Mouse (Mus musculus): ENCODE results near the gene Armc10.
"Not testable (repeated sequence)": the region's sequence is repeated elsewhere in the genome, so short reads cannot be mapped to it uniquely, and the experiment has no call there.

Gene Armc10

DNA sequence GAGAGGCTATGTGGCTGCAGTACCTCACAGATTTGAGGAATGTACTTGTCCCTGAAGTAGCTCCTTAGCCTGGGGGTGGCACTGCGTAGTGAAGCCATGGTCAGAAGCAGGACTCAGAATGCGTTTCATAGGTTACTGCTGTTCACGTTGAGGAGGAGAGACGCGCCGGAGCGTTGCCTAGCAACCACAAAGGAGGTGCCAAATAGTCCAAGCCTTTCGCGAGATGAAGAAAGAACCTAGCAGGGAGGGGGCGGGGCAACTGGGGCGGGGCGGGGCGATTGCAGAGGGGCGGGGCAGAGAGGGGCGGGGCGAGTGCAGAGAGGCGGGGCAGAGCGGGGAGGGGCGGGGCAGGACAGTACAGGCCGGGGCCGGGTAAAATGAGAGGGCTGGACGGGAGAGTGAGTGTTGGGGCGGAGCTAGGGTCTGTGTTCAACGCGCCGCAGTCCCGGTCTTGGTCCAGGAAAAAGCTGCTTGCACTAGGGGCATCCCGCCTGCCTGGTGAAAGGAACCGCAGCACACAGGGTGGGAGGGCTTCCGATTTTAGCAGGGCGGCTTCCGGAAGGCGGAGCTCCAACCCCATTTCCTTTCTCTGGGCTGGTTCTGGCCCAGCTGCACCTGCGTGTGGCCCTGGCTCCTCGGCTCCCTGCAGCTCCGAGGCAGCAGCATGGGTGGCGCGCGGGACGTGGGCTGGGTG is at the start of gene Armc10, which contains the start of gene Fbxl13:
Gene Armc10 (plus strand): TSS at position 375 of the 694 bp plus-strand sequence.
Gene Fbxl13 (minus strand): TSS at position 196 of the 694 bp plus-strand sequence.
- peak; percentile 91 for DNase-seq (ENCODE audit: extremely low spot score)

DNA sequence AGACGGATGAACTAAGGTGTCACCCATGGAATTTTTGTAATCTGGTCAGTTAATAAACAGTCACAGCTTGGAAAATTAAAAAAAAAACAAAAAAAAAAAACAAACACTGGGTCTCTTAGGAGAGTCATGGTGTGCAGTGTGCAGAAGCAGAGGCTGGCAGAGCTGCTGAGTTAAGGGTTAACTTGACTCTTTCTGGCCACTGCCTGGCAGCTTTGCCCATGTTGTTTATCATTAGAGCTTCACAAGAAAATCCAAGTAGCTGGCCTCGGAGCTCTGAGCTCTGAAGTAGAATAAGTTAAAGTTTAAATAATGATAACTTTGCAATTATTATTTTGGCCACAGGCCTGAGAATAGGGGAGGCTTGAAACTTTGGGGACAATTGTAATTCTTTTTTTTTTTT is 46.1 kb upstream of the Armc10 start:
- DNase-seq (ENCODE audit: extremely low spot score), result not testable (repeated sequence)

DNA sequence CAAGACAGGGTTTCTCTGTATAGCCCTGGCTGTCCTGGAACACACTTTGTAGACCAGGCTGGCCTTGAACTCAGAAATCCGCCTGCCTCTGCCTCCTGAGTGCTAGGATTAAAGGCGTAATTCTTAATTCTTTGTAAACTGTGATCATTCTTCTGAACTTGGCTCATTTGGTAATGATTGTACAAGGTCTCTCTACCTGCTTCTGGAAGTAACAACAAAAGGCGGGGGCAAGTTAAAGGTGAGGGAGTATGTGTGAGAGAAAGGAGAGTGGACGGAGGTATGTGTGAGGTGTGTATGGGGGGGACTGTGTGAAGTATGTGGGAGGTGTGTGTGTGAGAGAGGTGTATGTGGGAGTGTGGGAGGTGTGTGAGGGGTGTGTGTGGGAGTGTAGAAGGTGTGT is 45.7 kb upstream of the Armc10 start:
- DNase-seq (ENCODE audit: extremely low spot score), result no peak

DNA sequence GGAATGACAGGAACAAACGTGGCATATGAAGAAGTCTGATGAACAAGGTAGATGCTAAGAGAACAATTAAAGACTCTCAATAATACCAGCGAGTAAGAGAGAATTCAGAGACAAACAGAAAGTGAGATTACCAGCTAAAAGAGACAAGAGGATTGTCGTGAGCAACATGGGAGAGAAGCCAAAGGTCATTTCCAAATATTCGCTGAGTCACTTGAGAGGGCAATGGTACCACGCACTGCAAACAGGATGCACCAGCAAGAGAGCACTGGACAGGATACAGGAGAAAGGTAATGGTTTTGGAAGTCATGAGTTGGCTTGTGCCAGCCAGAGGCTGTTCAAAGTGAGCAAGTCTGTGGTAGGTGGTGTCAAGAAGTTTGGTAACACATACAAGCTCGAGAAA is 39.7 kb upstream of the Armc10 start:
- no peak for DNase-seq (ENCODE audit: extremely low spot score)

DNA sequence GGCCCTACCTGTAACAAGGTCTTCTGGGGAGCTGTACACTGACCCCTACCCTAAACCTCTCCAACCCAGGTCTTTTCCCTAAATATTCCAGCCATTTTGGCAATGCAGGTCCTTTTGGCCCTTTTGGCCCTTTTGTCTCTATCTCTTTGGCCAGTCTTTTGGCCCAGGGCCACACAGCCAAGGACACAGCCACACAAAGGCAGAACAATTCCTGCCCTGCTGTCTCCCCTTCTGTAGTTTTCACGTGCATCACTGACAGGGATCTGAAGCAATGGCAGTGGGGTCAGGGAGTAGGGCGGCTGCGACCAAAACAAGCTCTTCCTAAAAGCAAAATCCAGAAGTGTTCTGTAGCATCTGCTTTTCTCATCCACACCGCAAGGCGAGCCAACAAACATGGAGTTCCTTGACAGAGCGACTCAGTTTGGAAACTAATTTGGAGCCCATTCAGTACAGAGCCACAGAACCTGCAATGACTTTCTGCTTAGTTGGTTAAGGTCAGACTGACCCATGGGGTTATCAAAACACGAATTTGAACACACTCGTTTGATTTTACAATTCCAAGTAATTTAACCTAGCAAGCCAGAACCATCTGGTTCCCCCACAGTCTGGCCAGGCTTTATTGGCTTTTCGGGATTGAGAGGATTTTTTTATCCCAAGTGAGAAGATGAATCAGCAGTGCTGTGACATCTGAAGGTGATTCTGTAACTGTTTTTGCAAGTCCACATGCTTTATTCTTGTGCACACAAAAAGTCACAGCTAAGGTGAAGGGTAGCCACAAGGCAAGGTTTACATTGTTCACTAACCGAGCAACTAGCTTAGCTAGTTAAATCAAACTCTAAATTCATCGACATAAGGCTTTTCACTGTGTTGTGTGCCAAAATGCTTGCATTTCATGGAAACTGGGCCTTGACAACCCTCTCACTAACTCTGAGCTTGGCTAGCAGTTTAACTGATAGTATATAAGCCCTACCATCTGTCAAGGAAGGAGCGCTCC is 37.0 kb upstream of the Armc10 start:
- peak; percentile 20 for DNase-seq (ENCODE audit: extremely low spot score)

DNA sequence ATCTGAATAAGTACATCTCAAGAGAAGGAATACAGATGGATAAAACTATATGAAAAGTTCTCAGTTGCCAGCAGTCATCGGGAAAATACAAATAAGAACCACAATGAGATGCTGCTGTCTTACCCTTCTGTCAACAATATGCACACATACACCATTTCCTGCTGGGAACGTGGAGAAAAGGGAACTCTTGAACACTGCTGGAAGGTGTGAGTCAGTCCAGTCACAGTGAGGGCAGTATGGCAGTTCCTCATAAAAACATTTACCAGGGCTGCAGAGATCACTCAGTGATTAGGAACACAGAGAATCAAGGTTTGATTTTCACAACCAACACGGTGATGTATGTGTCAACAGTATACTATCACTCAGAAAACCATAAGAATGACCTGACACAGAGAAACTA is 34.6 kb upstream of the Armc10 start:
- no peak for DNase-seq (ENCODE audit: extremely low spot score)

DNA sequence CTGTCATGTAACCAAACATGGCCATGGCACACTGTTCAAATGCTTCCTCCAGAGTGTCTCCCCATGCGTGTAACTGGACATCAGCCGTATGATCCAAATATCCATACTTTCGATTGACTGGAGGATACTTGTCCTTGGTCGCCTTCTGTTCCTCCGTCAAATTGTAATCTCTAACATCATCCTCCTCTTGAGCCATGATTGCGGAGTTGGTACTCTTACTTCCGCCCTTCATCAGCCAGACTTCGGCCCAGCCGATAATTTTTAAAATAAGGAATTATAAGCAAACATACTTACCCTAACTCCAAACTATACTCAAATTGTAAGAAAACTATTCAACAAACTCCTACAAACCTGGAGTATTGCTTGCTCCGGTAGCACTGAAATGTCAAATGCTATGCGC is 31.3 kb upstream of the Armc10 start:
- DNase-seq (ENCODE audit: extremely low spot score), result not testable (repeated sequence)

DNA sequence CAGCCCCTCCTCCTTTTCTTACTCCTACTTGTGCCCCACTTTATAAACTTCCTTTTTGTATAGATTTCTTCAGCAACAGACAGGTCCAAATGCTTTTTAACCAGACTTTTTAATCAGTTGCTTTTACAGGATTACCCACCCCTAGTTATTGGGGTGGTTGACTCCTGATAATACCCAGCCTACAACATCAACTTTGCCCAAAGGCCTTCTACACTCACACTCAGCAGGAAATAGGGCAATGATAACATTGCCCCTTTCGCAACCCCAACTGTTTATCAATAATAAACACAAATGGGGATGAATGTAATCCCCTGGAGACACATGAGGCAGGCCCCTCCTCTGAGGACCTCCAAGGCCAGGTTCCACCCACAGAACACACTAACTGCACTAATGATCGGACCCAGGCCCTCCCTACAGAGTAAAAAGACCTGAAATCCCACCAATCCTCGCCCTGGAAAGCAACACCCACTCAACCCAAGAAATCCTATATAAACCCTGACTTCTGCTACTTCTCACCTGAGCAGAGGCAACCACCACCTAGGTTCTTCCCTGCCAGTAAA is 29.1 kb upstream of the Armc10 start:
- DNase-seq (ENCODE audit: extremely low spot score), result no peak

DNA sequence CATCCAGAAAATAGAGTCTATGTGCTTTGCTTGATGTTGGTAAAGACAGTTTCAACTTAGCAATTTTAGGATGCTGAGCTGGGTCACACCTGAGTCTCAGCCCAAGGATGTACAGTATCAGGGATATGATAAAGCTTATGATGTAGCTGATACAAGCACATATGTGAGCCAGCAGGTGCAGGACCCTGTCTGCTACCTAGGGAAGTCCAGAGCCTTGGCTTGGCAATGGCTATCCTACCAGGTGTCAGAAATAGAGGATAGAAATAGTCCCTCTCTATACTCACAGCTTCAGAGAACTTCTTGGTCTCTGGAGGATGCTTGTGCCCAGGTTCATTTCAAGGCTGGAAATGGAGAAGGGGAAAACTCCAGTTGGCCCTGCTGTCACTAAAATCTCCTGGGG is 19.7 kb upstream of the Armc10 start:
- DNase-seq (ENCODE audit: extremely low spot score), result no peak

DNA sequence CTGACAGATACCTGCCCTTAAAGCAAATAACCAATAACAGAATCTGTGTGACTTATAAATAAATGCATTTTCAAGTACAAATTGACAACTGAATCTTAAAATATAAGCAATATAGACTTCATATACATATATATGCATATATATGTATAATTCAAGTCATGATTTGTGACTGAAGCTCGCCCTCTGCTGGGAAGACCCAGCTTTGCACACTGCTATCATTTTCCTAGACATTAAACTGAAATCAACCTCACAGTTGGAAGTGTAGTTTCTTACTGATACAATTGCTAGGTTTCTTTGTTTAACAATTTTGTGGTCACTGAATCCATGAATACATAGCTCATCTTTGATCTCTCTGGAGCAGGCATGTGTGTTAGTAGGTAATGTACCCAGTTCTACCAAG is 4.7 kb upstream of the Armc10 start:
- peak; percentile 17 for DNase-seq (ENCODE audit: extremely low spot score)

DNA sequence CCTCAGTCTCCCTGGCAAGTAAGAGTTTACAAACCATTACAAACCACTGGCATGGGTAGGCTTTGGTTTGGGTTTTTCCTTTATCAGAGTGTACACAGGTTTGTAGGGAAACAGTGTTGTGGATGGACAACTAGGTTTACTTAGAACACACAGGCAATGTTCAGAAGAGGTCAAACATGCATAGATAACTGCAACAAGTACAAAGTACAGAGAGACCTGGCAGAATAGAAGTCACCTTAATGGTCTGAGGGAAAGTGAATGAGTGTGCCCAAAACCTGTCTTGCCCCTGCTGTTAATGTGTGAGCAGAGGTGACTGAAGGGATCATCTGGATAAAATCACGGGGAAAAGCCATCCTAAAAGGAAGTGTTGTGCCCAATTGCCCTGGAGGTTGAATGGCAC is 2.0 kb upstream of the Armc10 start:
- DNase-seq (ENCODE audit: extremely low spot score), result no peak

DNA sequence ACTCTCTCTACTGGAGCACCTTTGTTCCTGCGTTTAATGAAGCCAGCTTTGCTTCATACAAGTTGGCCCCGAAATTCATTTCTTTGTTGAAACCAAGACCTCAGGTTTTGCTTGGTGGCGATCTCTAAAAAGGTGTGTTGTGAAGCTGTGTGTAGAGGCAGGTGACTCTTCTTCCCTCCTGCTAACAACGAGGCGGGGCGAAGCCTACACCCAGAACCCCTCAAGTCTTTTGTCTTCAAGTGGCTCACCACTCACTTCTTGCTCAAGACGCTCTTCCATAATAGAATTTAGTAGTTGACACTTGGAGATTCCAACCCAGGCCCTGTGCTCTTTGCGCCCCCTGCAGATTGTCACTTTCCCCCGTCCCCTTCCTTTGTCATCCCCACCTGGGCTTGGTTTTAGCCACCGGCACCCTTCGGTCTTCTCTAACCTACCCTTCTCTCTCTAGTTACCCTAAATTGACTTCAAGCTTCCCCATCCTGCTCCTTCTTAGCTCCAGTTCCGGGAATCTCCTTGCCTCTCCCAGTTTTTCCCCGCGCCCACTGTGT is 648 bp upstream of the Armc10 start:
- DNase-seq (ENCODE audit: extremely low spot score), result no peak

DNA sequence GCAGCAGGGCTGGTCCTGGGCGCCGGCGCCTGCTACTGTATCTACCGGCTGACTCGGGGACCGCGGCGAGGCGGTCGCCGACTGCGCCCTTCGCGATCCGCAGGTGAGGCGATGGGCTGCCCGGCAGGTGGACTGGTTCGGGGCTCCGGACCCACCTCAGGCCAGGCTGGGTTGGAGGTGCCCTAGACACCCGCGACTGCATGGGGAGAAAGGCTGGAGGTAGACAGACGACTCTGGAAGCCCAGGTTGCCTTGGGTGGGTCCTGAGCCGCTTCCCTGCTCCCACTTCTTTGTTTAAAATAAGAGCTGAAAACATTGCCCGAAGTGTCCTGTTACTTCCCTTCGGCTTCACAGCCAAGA is 499 bp downstream of the Armc10 start:
- no peak for DNase-seq (ENCODE audit: extremely low spot score)

DNA sequence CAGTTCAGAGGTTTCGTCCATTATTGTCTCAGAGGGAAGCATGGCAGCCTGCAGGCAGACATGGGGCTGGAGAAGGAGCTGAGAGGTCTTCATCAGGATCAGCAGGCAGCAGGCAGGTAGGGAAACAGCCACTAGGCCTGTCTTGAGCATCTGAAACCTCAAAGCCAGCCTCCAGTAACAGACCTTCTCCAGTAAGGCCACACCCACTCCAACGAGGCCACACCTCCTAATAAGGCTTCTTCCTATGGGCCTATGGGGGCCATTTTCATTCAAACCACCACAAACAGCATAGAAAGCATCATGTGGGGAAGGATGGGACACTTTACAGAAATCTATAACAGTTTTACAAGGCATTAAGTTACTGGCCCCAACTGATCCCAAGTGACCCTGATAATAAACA is 5.1 kb downstream of the Armc10 start:
- no peak for DNase-seq (ENCODE audit: extremely low spot score)

DNA sequence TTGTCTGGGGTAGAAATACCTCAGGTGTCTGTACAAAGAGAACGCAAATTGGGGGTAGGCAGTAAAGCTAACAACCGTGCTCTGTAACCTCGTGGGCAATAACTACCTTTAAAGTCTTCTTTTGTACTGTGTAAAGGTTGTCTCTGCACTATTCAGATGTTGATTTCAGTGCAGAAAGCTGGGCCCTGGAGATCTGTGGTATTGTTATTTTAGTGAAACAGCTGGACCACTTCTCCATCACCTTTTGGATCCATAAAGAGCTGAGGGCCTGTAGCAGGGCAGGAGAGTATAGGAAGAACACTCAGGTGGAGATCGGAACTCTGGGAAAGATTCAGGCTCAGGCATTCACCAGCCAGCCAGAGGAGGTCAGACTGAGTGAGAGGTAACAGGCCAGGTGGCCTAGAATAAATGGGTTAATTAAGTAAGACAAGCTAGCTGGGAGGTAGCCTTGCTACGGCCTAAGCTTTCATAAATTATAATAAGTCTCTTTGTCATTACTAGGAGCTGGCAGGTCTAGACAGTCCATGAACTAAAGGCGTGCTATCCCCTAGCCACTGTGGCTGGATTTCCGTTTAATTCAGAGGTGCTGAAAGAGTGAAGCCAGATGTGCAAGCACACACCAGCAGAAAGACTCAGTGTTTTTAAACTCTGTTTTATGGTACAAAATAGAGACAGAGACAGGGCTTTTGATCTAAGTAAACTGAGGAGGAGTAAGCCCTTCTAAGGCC is 6.4 kb downstream of the Armc10 start:
- DNase-seq (ENCODE audit: extremely low spot score), result no peak

DNA sequence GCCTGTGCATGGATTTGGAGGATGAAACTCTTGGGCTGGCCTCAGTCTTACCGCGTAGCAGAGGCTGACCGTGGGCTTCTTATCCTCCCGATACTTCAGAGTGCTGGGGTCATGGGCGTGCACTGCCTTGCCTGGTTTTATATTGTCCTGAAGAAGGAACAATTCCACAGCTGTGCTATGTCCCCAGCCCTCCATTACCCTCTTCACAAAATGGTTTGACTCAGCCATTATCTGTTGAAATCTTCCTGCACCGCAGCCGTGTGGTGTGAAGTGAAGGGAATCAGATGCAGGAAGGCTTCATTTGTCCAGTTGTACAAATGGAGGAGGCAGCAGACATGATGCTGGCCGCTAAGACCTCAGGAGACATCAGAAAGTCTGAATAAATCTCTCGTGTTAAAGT is 11.3 kb downstream of the Armc10 start:
- DNase-seq (ENCODE audit: extremely low spot score), result no peak

DNA sequence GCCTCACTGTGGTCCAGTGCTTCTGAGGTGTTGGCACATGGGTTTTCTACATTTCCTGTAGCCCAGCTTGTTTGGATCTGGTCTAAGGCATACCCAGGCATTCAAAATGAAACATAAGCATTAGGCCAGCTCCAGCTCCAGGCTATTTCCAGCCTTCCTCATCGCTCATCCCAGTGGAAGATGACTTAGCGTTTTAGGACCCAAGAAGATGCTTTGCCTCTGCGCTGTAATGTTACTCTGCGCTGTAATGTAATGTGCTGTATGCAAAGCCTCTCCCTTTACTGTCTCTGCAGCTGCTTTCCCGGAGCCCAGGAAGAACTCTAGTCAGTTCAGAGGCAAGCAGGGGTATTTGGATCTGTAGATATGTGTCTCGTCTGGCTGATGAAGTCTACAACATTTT is 12.4 kb downstream of the Armc10 start:
- no peak for DNase-seq (ENCODE audit: extremely low spot score)

DNA sequence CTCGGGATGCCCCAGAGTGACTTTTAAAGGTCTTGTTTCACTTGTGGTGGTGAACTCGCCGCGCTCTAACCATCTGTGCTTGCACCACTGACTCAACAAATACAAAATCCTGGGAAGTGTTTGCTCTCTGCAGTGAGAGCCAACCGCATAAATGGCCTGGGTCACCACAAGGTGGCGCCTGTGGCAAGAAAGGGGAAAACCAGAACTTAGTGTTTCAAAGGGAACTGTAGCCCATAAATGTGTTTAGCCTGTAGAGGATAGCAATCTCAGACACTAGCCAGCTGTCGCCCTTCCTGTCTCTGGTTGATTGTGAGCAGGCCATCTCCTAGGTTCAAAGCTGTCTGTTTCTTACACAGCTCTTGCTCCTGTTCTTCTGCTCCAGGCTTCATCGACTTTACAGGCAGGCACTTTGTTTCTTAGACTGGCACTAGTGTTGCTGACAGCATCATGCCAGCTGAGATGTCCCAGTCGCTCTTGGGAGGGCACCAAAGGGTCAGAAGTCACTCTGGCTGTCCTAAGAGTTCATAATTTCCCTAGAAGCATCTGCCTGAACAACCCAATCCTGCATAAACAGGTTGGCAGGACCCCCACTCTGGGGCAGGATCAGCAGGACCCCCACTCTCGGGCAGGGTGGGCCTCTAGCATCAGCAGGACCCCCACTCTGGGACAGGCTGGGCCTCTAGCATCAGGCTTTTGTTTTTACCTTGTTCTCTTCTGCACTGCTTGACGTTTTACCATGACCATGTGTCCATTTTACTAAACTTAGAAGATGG is 13.2 kb downstream of the Armc10 start:
- peak; percentile 65 for DNase-seq (ENCODE audit: extremely low spot score)

DNA sequence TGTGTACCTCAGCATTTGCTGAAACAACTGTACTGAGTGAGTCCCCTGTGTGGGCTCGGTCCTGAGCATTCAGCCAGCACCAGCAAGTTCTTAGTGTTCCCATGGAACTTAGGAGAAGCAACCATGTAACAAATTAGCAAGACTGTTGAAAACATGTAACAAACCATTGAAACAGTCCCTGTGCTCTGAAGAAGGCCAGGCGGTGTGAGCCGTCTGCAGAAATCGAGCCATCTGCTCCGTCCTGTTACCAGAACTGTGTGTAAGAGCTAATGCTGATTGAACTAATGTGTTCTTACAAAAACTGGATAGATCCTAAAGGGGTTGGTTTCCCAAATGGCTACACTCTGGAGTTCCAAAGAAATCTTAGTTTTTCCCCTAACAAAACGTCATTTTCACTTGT is 15.2 kb downstream of the Armc10 start:
- no peak for DNase-seq (ENCODE audit: extremely low spot score)

DNA sequence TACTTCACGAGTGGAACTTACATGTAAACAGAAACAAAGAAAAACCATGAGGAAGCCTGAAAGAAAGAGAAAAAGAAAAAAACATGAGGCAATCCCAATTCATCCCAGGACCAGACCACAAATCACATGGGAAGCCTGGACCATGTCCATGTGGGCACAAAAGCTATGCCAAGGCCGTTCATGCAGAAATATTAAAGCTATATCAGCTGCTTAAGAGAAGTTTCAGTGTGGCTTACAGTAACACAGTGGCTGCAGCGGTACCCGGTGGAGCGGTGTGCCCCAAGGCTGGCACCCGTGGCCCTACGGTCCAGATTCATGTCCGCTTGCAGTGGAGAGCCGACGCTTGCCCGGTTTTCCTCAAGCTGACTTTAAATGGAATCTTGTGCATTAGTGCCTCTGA is 17.5 kb downstream of the Armc10 start:
- DNase-seq (ENCODE audit: extremely low spot score), result no peak
